Mouse (Mus musculus): Measurements from ENCODE around the gene Snapin. TPM values are rescaled to one million over a fixed set of nuclear protein-coding genes. Genes with fewer than 3 reads are reported as not detected.

Snapin gene
- polyA plus RNA-seq, 1 experiment from 2014 or later: 92.3 TPM

DNA sequence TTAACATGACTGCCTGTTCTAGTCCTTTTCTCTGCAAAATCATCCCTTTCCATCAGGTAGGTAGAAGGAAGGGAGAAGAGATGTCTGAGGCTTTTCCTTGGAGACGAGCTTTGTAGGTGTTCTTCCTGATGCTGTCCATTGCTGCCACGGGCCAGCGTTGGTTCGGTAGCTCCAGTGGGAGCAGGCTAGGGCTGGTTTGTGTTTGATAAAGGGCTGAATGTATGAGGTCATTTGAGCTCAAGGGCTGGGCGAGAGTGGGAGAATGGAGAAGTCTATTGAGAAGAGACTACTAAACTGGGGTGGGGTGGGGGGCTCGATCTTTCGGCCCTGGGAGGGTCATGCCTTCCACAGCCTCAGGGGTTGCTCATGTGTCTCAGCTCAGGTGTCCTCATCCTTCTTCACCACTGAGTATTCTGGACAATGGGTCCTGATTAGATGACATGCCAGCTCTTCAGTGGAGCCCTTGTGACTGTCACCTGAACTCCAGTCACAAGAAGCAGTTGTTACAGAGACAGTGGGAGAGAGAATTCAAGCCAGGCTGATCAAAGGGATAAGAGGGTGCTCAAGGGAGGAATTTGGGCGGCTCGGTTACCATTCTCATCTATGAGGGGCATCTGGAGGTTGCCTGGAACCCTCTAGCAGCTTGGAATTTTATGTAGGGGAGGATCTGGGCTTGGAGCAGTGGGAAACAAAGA is 22.3 kb upstream of the Snapin start:
- Histone ChIP-seq H3K27ac (peak overlapping the region; percentile 63), H3K4me3 (ENCODE audit: inconsistent target) (peak overlapping the region; percentile 90), H3K36me3 (ENCODE audit: inconsistent target) (no peaks in the 10 kb centered on the region), H3K79me2 (ENCODE audit: inconsistent target) (peaks cover 19% of the 10 kb centered on the region)
- 98% methylated on average over 8 of the region's 9 CpGs for WGBS (ENCODE audit: missing documents)

DNA sequence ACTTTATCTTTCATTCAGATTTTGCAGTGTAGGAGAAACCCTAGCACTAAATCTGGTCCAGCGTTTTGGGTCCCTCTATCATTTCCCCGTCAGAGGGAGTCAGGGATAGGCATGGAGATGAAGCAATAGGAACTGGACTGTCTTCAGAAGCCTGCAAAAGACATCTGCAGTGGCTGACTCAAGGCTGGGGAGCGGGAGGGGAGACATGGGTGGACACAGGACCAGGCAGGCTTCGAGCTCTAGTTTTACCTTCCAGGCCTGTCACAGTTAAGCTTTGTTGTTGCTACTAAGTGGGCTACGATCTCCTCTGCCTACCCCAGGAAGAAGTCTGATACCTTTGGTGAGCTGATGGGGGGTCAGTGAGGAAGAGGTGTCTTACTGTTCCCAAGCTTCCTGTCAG is 21.4 kb upstream of the Snapin start:
- WGBS (ENCODE audit: missing documents): 91% methylated on average over 5 of the region's 5 CpGs
- no peak overlapping the region for H3K4me3 ChIP-seq (ENCODE audit: inconsistent target)
- peaks cover 1% of the 10 kb centered on the region; the same call in 1 of the 2 replicates for H3K36me3 ChIP-seq (ENCODE audit: inconsistent target)
- H3K27ac ChIP-seq: no peak overlapping the region
- H3K79me2 ChIP-seq (ENCODE audit: inconsistent target): peaks cover 27% of the 10 kb centered on the region

DNA sequence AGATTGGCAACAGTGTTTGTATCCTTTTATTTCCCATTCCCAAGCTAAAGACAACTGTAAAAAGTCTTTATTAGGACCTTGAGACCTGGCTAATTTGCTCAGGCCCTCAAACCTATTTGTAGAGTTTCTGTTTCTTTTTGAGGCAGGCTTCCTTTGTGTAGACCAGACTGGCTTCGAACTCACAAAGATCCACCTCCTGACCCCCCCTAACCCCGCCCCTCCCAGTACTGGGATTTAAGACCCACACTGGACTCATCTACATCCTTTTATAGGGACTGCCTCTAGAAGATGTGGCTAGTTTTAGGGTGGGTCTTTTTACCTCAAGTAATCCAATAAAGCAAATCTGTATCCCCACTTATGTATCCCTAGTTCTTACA is 18.9 kb upstream of the Snapin start:
- H3K79me2 ChIP-seq (ENCODE audit: inconsistent target): peaks cover 41% of the 10 kb centered on the region
- H3K36me3 ChIP-seq (ENCODE audit: inconsistent target): peaks cover 26% of the 10 kb centered on the region
- H3K4me3 ChIP-seq (ENCODE audit: inconsistent target): peak overlapping the region; percentile 84; the same call in 1 of the 2 replicates
- 10% methylated on average over 2 of the region's 2 CpGs for WGBS (ENCODE audit: missing documents)
- peak overlapping the region; percentile 57 for H3K27ac ChIP-seq

DNA sequence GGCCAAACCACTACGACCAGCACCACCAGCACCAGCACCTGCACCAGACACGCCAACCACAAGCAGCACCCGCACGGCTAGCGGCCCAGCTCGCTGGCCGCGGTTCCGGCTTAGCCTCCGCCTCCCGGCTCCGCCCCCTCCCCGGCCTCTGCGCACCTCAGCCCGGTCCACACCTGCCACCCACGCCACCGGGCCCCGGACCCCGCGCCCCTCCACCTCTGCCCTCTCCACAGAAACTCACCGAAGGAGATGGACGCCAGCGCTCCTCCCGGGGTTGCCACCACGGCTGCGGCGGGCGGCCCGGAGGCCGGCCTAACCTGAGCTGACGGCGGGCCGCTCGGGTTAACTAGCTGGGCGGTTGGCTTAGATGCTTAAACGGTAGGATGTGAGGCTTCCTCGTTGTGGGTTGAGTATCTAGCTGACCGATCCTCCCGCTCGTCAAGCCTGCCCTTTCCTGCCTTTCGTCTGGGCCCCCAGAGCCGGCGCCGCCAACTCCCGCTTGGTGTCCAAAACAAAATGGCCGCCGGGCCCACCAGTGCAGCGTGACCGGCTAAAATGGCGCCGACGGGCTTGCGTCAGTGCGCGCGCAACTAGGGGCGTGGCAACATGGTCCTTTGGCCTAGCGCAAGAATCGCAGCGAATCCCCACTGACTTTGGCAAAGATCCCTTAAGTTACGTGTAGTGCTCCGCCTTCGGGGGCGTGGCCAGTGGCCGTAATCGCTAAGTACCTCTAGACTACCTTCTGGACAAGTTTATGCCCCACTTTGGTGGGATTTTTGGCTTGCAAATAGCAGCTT is 18.3 kb upstream of the Snapin start, which contains the start of gene Chtop:
Chtop (minus strand) TSS at position 549 of the 797 bp plus-strand sequence.
- peaks cover 46% of the 10 kb centered on the region for H3K79me2 ChIP-seq (ENCODE audit: inconsistent target)
- H3K36me3 ChIP-seq (ENCODE audit: inconsistent target): peaks cover 31% of the 10 kb centered on the region
- H3K4me3 ChIP-seq (ENCODE audit: inconsistent target): peak within 1 kb of the TSS; percentile 84
- 1% methylated on average over 57 of the region's 66 CpGs for WGBS (ENCODE audit: missing documents)
- peak within 1 kb of the TSS; percentile 57 for H3K27ac ChIP-seq

DNA sequence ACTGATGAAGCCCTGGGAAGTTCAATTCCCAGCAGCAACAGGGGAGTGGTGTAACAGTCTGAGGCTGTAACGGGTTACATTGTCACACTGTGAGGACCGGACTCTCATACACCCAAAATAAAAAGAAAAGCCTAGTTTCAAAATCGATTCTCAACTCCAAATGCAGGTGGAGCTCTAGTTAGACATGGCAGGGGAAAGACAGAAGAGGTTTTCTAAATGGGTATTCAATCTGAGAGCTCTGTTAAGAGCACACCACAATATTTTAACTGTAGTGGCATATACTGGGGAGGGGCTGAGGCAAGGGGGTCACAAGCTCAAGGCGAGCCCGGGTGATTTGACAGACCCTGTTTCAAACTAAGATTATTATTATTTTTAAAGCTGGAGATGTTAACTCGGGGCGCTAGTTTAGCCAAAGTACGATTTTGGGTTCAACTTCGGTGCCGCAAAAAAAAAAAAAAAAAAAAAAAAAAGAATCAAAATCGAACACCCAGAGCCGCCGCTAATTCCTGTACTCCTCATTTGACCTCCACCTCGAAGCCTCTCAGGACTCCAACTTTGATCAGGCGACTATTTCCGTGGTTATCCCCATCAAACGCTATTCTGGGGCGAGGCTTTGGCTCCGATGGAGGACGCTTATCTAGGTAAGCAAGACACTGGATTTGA is 17.6 kb upstream of the Snapin start:
- 0 out of 2 replicates have a peak overlapping the region, but pooled peaks have one; percentile 10 for H3K27ac ChIP-seq
- peaks cover 36% of the 10 kb centered on the region for H3K36me3 ChIP-seq (ENCODE audit: inconsistent target)

DNA sequence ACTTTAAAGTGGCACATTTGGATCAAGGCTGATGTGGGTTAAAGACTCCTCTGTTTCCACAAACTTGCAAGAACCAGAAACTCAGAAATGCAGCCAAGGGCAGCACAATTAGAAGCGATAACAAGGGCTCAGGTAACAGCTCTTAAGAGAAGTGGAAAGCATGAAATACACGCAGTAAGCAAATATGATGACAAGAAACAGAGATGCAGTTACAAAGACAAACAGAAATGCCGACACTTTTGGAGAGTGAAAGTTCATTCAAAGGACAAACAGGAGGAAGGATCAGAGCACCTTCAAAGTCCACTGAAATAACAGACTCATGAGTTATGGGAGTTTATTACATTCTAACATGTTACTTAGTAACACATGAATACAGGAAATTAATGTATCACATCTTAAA is 15.5 kb upstream of the Snapin start:
- no peak overlapping the region for H3K27ac ChIP-seq
- peaks cover 57% of the 10 kb centered on the region for H3K36me3 ChIP-seq (ENCODE audit: inconsistent target)
- no peak overlapping the region for H3K4me3 ChIP-seq (ENCODE audit: inconsistent target)
- peaks cover 70% of the 10 kb centered on the region for H3K79me2 ChIP-seq (ENCODE audit: inconsistent target)
- WGBS (ENCODE audit: missing documents): 93% methylated on average over 3 of the region's 3 CpGs

More for the DNA sequence above, 17.6 kb upstream of the Snapin start:
- 3% methylated on average over 20 of the region's 20 CpGs for WGBS (ENCODE audit: missing documents)
- H3K79me2 ChIP-seq (ENCODE audit: inconsistent target): peaks cover 54% of the 10 kb centered on the region
- H3K4me3 ChIP-seq (ENCODE audit: inconsistent target): peak overlapping the region; percentile 84

DNA sequence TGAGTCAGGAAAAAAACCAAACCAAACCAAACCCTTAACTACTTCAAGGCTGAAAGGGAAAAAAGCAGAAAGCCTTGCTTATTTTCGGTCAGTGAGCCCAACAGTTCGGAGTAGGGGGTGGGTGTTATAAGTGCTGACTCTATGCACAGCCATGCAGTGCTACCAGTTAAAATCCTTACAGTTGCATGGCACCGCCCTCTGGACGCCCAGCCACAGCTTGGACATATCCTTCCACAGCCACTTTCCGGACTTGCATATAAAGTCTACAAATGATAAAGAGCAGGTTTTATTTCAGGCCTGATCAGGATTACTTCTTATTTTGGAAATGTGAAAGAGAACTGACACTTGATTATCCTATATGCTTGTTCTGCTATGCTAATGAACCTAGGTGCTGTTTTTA is 14.4 kb upstream of the Snapin start:
- H3K79me2 ChIP-seq (ENCODE audit: inconsistent target): peaks cover 70% of the 10 kb centered on the region
- WGBS (ENCODE audit: missing documents): 96% methylated on average over 5 of the region's 5 CpGs
- peaks cover 63% of the 10 kb centered on the region for H3K36me3 ChIP-seq (ENCODE audit: inconsistent target)
- no peak overlapping the region for H3K27ac ChIP-seq
- no peak overlapping the region for H3K4me3 ChIP-seq (ENCODE audit: inconsistent target)

DNA sequence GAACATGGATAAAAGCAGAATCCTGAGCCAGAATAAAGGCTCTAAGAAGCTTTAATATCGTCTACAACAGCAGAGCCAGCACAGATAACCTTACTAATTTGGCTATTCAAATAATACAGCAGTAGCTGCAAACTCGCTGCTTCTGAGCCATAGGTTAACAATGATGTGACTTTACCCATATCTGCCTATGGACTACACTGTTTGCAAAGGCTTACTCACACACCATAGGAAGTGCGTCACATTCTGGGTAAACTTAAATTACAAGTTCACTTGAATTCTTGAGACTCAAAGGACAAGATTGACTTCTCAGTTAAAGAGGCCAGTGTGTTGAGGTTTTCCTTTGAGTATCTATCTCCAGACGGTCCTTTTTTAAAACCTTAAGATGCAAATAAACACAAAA is 12.6 kb upstream of the Snapin start:
- no peak overlapping the region for H3K4me3 ChIP-seq (ENCODE audit: inconsistent target)
- WGBS (ENCODE audit: missing documents): 95% methylated on average over 4 of the region's 4 CpGs
- H3K36me3 ChIP-seq (ENCODE audit: inconsistent target): peaks cover 69% of the 10 kb centered on the region
- peaks cover 66% of the 10 kb centered on the region for H3K79me2 ChIP-seq (ENCODE audit: inconsistent target)
- H3K27ac ChIP-seq: no peak overlapping the region

DNA sequence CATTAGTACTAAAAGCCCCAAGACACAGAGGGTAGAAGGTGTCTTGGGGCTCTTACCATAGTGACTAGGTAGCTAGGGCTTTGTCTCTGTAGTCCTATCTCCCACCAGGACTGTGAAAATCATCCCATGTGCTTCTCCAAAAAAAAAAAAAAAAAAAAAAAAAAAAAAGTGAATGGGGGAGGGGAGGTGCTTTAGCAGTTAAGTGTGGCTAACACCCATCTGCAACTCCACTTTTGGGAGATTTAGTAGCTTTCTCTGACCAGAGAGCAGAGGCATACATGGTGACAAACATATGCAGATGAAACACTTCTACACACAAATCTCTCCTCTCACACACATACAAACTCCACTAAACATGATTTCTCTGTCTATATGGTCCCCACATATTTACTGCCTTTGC is 6.8 kb upstream of the Snapin start:
- H3K36me3 ChIP-seq (ENCODE audit: inconsistent target): peaks cover 44% of the 10 kb centered on the region
- peaks cover 9% of the 10 kb centered on the region; the same call in 1 of the 2 replicates for H3K79me2 ChIP-seq (ENCODE audit: inconsistent target)
- no peak overlapping the region for H3K4me3 ChIP-seq (ENCODE audit: inconsistent target)
- H3K27ac ChIP-seq: no peak overlapping the region

DNA sequence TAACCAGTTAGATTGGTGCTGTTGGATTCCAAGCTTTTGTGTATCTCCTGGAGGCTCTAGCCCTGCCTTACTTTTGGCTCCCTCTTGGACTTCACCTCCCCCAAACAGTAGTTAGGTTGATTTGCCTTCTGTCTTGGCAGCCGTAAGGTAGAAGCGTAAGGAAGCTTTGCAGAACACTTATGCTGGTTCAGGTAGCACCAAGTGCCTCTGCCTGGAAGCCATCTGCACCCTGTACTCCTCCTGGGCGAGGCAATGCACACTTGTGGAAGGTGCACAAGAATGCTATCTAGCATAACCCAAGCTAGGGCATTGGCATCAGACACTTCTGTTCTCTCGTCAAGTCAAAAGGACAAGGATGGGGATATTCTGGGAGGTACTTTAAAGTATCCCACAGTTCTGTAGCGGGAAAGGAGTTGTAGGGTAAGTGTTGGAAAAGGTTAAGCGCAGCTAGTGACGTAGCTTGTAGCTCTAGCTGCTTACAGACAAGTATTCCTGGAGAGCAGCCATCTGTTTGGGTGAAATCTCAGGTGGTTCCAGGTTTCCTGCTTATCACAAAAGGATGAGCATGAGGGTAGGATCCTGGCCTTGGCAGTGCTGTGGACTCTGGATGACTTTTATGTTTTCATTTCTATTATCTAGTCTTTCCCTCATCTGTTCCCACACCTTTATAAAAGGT is 5.2 kb upstream of the Snapin start:
- Histone ChIP-seq H3K36me3 (ENCODE audit: inconsistent target) (peaks cover 30% of the 10 kb centered on the region; the same call in 1 of the 2 replicates), H3K4me3 (ENCODE audit: inconsistent target) (no peak overlapping the region), H3K79me2 (ENCODE audit: inconsistent target) (no peaks in the 10 kb centered on the region), H3K27ac (no peak overlapping the region)
- 94% methylated on average over 7 of the region's 7 CpGs for WGBS (ENCODE audit: missing documents)

DNA sequence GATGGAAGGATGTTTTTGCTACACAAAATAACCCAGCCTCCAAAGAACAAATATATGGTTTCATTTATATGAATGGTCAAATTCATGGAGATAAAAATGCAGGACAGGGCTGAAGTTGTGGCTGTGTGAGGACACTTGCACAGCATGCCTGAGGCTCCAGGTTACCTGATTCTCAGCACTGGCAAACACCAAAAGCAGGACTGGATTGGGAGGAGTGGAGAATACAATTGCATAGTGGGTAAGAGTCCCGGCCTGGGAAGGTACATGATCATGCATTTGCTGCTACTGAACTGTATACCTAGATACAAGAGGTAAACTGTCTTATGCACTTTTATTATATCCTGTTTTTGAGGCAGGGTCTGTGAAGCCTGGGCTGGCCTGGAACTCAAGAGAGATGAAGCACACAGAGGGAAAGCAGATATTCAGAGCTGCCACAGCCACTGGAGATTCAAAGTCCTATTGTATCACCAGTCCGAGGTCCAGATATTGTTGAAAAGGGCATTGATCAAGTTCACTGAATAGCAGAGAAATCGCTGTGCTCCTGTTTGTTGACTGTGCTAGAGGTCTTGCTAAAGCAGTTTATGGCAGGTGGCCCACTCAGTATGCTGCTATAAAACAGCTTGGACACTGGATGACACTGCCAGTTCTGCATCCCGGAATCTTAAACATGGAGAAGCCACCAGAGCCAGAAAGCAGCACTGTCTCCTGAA is 3.2 kb upstream of the Snapin start:
- H3K4me3 ChIP-seq (ENCODE audit: inconsistent target): no peak overlapping the region
- H3K27ac ChIP-seq: no peak overlapping the region
- peaks cover 22% of the 10 kb centered on the region; the same call in 1 of the 2 replicates for H3K36me3 ChIP-seq (ENCODE audit: inconsistent target)
- WGBS (ENCODE audit: missing documents): 91% methylated on average over 4 of the region's 4 CpGs
- peaks cover 10% of the 10 kb centered on the region; the same call in 1 of the 2 replicates for H3K79me2 ChIP-seq (ENCODE audit: inconsistent target)

DNA sequence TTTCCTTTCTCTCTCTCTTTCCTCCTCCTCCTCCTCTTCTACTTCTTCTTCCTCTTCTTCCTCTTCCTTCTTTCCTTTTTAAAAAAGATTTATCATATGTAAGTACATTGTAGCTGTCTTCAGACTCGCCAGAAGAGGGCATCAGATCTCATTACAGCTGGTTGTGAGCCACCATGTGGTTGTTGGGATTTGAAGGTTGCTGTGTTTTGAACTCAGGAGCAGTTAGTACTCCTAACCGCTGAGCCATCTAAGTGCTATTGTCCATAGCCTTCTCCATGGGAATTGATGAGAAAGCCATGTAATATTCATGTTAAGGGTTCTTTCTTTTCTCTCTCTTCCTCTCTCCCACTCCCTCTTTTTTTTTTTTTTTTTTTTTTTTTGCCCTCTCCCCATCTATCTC is 517 bp upstream of the Snapin start:
- peaks cover 25% of the 10 kb centered on the region; the same call in 1 of the 2 replicates for H3K36me3 ChIP-seq (ENCODE audit: inconsistent target)
- 29% methylated on average over 2 of the region's 2 CpGs for WGBS (ENCODE audit: missing documents)

DNA sequence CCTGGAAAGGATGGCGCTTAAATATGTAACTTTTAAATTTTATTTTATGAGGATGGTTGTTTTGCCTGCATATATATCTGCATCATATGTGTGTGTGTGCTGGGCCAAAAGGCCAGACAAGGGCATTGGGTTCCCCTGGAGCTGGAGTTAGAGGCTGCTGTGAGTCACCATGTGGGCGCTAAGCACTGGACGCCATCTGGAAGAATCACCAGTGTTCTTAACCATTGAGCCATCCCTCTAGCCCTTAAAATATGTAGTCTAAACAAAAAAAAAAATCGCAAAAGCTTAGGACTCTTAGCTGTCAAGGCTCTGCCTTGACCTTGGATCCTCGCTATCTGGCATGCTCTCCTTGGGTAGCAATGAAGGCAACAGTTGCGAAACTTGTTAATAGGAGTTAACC is 2.3 kb downstream of the Snapin start:
- Histone ChIP-seq H3K27ac (no peak overlapping the region), H3K36me3 (ENCODE audit: inconsistent target) (peaks cover 32% of the 10 kb centered on the region), H3K4me3 (ENCODE audit: inconsistent target) (no peak overlapping the region), H3K79me2 (ENCODE audit: inconsistent target) (peaks cover 10% of the 10 kb centered on the region; the same call in 1 of the 2 replicates)
- WGBS (ENCODE audit: missing documents): 94% methylated on average over 6 of the region's 6 CpGs

More for the DNA sequence above, 517 bp upstream of the Snapin start:
- Histone ChIP-seq H3K4me3 (ENCODE audit: inconsistent target) (no peak overlapping the region), H3K27ac (no peak overlapping the region), H3K79me2 (ENCODE audit: inconsistent target) (peaks cover 10% of the 10 kb centered on the region; the same call in 1 of the 2 replicates)

DNA sequence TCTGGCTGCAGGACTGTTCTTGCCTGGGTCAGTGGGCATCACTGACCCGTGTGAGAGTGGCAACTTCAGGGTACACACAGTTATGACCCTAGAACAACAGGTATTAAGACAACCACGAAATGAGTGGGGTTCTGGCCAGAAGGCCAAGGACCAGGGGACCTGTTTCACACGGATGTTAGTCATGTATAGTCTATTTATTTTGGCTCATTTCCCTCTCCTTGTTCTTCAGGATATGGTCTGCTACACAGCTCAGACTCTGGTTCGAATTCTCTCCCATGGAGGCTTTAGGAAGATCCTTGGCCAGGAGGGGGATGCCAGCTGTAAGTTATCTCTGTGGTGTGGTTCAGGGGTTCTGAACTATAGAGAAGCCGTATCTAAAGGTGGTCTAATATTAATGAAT is 3.8 kb downstream of the Snapin start:
- H3K36me3 ChIP-seq (ENCODE audit: inconsistent target): peaks cover 42% of the 10 kb centered on the region
- H3K79me2 ChIP-seq (ENCODE audit: inconsistent target): peaks cover 10% of the 10 kb centered on the region; the same call in 1 of the 2 replicates
- no peak overlapping the region for H3K4me3 ChIP-seq (ENCODE audit: inconsistent target)
- WGBS (ENCODE audit: missing documents): 84% methylated on average over 5 of the region's 5 CpGs
- no peak overlapping the region for H3K27ac ChIP-seq
